Mouse (Mus musculus): Measurements from ENCODE around the gene BC051142. TPM values are rescaled to one million over a fixed set of nuclear protein-coding genes. Genes with fewer than 3 reads are reported as not detected.
"Not testable (repeated sequence)": the region's sequence is repeated elsewhere in the genome, so short reads cannot be mapped to it uniquely, and the experiment has no call there.

BC051142 gene
- total RNA-seq, 2 experiments from 2014 or later, result 1.2 to 1.8 TPM

GRCm38 (mm10) chr17:34398058-34398710, 436 bp upstream of the BC051142 start:
- DNase-seq, result peak; percentile 11 to 62

- no peak for DNase-seq
These were observed 735 bp downstream of the BC051142 start for GRCm38 (mm10) chr17:34399394-34399715.

- peak; percentile 68 to 81 for DNase-seq
These were observed 12.5 kb downstream of the BC051142 start for GRCm38 (mm10) chr17:34411117-34411516.

GRCm38 (mm10) chr17:34420014-34420413, 21.4 kb downstream of the BC051142 start:
- DNase-seq, result no peak

- peak; percentile 16 to 52 for DNase-seq
These were observed 29.0 kb downstream of the BC051142 start for GRCm38 (mm10) chr17:34427597-34427996.

GRCm38 (mm10) chr17:34437120-34437519, 38.5 kb downstream of the BC051142 start:
- DNase-seq, result no peak

- no peak for DNase-seq
These were observed 39.0 kb downstream of the BC051142 start for GRCm38 (mm10) chr17:34437606-34438005.

GRCm38 (mm10) chr17:34438588-34438987, 40.0 kb downstream of the BC051142 start:
- DNase-seq, result peak in 1 of 2 experiments; percentile 4

- DNase-seq, result no peak
These were observed 41.2 kb downstream of the BC051142 start for GRCm38 (mm10) chr17:34439795-34440194.

GRCm38 (mm10) chr17:34441990-34442389, 43.4 kb downstream of the BC051142 start:
- DNase-seq, result no peak

GRCm38 (mm10) chr17:34448473-34449041, 49.9 kb downstream of the BC051142 start:
- no peak for DNase-seq

GRCm38 (mm10) chr17:34457668-34458067, 59.0 kb downstream of the BC051142 start:
- peak in 1 of 2 experiments; percentile 2 for DNase-seq

GRCm38 (mm10) chr17:34459255-34459654, 60.6 kb downstream of the BC051142 start:
- no peak for DNase-seq

GRCm38 (mm10) chr17:34465906-34466305, 67.3 kb downstream of the BC051142 start:
- not testable (repeated sequence) for DNase-seq

GRCm38 (mm10) chr17:34470491-34470890, 71.9 kb downstream of the BC051142 start:
- DNase-seq, result no peak

GRCm38 (mm10) chr17:34475060-34475459, 76.4 kb downstream of the BC051142 start:
- no peak for DNase-seq

GRCm38 (mm10) chr17:34476427-34476826, 77.8 kb downstream of the BC051142 start:
- no peak for DNase-seq

- not testable (repeated sequence) for DNase-seq
These were observed 78.8 kb downstream of the BC051142 start, which contains the start of gene Btnl4 for GRCm38 (mm10) chr17:34477238-34478013. Gene Btnl4, minus strand, starts transcription at chr17:34477318.

- no peak for DNase-seq
These were observed 94.2 kb downstream of the BC051142 start for GRCm38 (mm10) chr17:34492796-34493195.

GRCm38 (mm10) chr17:34495156-34495555, 96.5 kb downstream of the BC051142 start:
- not testable (repeated sequence) for DNase-seq

GRCm38 (mm10) chr17:34496539-34496938, 97.9 kb downstream of the BC051142 start:
- DNase-seq, result no peak

GRCm38 (mm10) chr17:34497319-34497718, 98.7 kb downstream of the BC051142 start:
- not testable (repeated sequence) for DNase-seq

GRCm38 (mm10) chr17:34497726-34498125, 99.1 kb downstream of the BC051142 start:
- not testable (repeated sequence) for DNase-seq

Data from adrenal gland, postnatal 36 days (tissue).